Mouse (Mus musculus): ENCODE measurements around the gene Tspan13. TPM values are rescaled to one million over a fixed set of nuclear protein-coding genes. Genes with fewer than 3 reads are reported as not detected.

Tspan13 gene
- 146 and 515 TPM in 2 replicates for polyA plus RNA-seq (2012; rRNA removed; ENCODE audit: low replicate concordance)

GRCm38 (mm10) chr12:36042348-36042778 is at the start of gene Tspan13:
Tspan13 (minus strand) TSS chr12:36042500.

GRCm38 (mm10) chr12:35992711-35993110 is 49.6 kb downstream of the Tspan13 start, which contains the start of gene Agr2:
Agr2 (plus strand) TSS chr12:35992907.

Other genes with a start within 250 kb of the Tspan13 start
- not detected in 2 replicates for gene Agr3, start 116.9 kb downstream of the Tspan13 start, polyA plus RNA-seq (2012; rRNA removed; ENCODE audit: low replicate concordance)
- gene Agr2, start 49.6 kb downstream of the Tspan13 start, polyA plus RNA-seq (2012; rRNA removed; ENCODE audit: low replicate concordance) = not detected in 2 replicates
- gene Ankmy2, start 114.6 kb upstream of the Tspan13 start, polyA plus RNA-seq (2012; rRNA removed; ENCODE audit: low replicate concordance) = 6.0 and 12.0 TPM in 2 replicates
- gene Bzw2, start 115.6 kb upstream of the Tspan13 start, polyA plus RNA-seq (2012; rRNA removed; ENCODE audit: low replicate concordance) = 9.3 and 36.5 TPM in 2 replicates
- gene Lrrc72, start 210.9 kb upstream of the Tspan13 start, polyA plus RNA-seq (2012; rRNA removed; ENCODE audit: low replicate concordance) = not detected in 2 replicates

Measured in mammary gland, adult 2 months (tissue).